Mouse (Mus musculus) Muller cell, postnatal 12 days (primary cell): ENCODE measurements at regions not wholly inside any gene's neighbourhood (a gene's known extent, or its start where the extent isn't known, plus 50 kb on each side); places are given as distances from the start of the nearest gene placed in this dataset.
A peak's percentile ranks its signal among the peaks of the same experiment; 100 is the strongest.

Experiments
- DNase-seq: peaks from one replicate; pipeline ENCODE4 v3.0.0-alpha.2; 2015; ENCODE audit errors: inconsistent ontology term

DNA sequence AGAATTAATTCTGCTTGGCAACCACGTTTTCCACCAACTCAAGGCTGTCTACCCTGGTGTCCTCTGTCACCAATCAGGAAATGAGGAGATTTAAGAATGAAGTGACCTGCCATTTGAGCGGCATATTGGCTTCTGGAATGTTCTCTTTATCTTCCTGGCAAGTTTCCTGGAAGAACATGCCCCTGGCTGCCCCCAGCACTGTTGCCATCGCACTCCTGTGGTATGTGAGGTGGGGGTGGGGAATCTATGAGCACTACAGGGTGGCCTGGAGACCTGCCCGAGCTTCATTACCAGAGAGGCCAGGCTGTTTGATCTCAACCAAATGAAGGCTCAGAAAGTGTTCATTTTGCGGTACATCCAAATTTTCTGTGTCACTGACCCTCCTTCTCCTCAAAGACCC is 243.8 kb upstream of the Il12b start:
- peak; percentile 89 for DNase-seq

DNA sequence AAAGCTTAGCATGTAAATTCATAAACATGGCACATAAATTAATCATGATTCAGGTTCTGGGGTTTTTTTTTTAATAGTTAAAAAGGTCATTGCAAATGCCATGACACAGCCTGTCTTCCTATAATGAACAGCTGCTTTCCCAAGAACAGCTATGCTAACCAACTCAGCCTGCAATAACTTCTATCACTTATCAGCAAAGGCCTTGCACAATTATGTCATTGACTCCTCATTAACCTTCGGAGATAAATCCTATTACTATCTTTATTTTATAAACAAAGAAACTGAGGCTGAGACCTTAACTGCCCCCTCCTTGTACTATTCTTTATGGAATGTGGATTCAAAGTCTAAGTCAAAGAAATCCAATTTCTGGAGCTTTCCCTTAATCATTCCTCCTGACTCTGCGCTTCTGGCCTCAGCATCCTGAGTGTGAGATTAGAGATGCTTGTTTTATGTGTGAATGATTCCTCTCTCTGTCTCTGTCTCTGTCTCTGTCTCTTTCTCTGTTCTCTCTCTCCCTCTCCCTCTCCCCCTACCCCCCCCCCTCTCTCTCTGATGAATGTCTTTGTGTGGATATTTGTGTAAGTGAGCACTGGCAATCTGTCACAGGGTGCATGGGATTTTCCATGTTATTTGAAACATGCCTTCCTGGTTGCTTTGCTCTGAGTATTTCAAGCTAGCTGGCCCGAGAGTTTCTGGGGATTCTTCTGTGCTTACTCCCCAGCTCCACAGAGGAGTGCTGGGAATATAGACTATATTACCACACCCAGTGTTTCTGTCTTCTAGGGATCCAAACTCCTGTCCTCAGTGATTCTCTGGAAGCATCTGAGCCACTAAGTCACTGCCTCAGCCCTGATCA is 243.1 kb upstream of the Il12b start:
- DNase-seq: no peak

DNA sequence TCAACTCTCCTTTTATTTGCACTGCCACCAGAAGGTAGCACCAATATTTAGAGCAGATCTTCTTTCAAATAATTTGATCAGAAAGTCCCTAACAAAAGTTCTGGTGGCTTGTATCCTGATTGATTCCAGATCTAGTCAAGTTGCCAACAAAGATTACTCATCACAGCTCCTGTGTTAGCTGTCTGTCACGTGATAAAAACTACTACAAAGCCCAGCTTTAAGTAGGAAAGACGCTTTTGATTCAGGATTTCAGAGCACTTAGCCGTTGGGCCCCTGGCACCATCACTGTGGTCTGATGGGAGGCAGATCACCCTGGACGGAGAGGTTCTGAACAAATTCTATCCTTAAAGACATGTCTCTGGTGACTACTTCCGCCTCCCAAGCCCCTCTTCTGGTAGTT is 241.6 kb upstream of the Il12b start:
- DNase-seq: no peak

DNA sequence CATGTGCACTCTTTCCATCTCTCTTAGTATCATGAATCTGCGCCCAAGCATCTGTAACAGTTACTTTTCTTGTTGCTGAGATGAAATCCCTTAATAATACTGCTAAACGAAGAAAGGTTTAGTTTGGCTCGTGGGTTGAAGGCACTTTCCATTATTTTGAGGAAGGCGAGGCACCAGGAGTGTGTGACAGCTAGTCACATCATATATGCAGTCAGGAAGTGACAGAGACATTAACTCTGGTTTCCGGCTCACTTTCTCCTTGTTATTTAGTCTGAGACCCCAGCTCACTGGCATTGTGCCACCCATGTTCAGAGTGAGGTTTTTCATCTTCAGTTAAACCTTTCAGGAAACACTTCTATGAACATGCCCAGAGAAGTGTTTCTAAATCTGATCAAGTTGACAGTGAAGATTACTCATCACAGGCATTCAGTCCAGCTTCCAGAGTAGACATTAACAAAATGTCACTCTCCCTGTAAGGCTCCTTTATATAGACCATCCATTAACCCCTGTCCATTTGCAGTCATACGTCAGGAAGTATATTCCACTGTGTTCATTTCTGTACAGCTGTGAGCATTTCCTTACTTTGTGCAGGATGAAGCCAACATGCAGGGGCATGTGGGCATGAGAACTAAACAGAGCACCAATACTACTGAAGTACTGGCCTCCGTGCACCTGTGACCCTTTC is 238.0 kb upstream of the Il12b start:
- no peak for DNase-seq

DNA sequence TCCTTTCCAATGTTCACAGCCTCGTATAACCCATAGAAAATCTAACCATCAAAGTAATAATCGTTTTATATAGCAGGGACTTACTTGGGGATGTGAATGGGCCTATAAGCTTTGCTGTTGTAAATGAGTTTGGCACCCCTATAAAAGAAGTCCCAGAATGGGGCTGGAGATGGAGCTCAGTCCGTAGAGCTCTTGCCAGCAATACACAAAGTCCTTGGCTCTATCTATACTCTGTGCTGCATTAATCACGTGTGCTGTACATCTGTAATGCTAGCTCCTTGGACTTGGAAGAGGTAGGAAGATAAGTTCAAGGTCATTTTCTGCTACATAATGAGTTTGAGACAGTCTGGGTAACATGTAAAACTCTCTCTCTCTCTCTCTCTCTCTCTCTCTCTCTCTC is 236.8 kb upstream of the Il12b start:
- no peak for DNase-seq

DNA sequence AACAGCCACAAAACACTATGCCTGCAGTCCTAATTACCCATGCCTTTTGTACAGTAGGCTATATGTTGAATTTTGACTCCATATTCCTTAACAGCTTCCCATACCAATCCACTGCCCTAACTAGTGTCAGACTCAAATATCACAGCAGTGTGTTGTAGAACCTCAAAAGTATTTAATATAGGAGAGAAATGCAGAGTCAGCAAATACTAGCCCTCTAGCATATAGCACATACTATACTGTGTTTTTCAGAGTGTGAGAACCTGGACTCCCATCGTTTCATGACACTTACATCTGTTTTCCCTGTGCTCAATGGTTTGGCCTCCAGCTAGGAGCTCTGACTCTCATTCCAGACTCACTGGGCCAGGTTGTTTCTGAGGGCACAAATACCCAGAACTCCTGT is 236.1 kb upstream of the Il12b start:
- DNase-seq: no peak

DNA sequence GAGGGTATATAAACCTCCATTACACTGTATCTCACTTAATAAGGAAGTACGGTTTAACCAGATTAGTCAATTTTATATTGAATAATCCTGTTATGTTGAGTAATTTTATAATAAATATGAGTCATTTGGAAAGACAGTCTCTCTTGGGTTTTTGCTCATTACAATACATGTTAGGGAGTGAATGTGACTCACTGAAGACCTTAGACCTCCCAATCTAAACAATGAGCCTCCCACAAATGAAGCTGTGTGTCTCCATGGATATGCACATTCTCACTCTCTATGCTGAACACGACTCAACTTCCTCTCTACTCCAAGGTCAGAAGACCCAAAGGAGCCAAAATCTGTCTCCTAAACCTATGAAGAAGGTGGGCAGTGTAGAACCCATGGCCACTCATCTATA is 235.7 kb upstream of the Il12b start:
- peak; percentile 60 for DNase-seq

DNA sequence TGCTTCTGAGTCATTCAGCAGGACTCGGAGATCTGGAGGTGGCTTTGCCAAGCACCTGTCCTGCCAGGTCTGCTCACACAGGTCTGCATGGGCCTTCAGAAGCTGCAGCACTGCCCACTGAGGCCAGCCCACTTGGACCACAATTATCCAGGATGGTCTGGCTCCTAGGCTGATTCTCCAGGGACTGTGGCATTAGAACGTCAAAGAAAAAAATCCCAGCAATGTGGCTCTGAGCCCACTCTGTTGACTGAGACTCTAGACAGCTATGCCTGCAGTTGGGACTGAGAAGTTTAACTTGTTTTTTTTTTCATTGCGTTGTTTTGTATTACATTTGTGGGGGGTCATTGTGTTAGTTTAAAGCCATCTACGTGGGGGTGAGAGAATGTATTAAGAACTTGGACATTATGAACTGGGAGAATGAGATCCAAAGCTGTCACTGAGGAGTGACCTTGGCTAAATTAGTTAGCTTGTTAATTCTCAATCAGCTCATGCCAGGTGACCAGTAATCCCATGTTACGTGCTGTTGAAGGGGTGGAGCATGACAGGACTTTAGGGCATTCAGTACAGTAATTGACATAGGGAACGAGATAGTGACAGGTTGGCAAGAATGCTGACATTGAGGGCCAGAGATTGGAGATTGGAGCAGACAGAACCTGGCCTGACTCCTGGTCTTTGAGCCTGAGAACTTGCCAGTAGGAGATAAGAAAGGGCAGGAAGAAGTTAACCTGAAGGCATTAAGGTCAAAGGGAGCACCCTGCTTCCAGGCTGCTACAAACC is 232.0 kb upstream of the Il12b start:
- peak; percentile 54 for DNase-seq

DNA sequence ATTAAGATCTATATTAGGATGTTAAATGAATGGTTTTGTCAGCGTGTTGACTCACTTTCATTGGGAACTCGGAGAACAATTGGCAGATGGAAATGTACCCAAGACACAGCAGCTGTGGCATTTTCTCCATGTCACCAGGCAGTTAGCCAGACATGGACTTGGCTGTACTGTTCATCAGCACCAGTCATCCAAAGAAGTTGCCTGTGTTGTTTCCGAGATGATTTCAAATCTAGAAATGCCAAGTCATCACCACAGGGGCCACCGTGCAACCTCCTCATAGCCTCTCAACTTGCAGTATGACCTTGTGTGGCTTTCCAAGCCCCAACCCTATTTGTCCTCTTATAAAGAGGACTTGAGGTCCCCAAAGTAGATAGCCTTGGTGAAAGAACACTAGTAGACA is 227.4 kb upstream of the Il12b start:
- no peak for DNase-seq

DNA sequence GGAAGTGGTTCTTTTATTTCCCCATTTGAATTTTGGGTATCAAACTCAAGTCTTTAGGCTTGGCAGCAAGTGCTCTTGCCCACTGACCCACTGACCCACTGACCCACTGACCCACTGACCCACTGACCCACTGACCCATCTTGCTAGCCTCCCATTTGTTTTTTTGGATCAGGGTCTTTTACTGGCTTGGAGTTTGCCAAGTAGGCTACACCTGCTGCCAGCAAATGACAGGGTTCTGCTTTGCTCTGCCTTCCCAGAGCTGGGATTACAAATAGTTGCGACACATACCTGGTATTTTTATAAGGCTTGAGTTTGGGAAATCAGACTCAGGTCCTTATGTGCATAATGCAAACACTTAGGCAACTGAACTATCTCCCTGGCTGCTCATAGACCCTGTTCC is 226.7 kb upstream of the Il12b start:
- DNase-seq: no peak

DNA sequence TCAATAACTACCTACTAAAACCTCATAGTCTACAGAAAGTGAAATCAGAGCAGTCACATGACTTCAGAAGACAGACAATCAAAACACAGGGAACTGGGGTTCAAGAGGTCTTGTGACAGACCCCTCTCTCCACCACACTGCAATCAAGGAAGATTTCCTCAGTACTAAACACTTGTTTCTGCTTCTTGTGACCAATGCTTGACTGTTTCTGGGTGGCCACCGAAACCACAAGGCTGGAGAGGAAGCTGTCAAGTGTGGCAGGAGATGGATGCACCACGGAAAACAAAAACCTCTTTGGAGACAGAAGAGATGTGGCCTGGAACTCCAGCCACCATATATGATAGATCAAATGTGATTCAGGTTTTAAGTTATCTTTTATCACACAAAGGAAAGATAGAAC is 225.3 kb upstream of the Il12b start:
- no peak for DNase-seq

DNA sequence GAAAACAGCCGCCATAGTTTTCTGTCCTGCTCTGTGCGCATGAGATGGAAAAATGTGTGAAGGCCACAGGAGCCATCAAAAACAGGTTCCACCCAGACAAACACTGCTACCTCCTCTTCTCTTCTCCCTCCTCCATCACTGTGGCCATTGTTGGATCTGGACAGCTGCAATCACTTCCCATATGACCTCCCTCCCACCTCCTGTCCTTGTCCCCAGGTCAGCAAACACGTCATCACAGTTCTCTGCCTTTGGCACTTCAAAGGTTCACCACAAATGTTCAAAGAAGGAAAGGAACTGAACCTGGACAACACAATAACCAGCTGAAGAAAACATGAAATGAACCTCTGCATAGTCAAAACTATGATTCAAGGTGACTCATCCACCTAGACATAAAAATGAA is 220.2 kb upstream of the Il12b start:
- DNase-seq: no peak

DNA sequence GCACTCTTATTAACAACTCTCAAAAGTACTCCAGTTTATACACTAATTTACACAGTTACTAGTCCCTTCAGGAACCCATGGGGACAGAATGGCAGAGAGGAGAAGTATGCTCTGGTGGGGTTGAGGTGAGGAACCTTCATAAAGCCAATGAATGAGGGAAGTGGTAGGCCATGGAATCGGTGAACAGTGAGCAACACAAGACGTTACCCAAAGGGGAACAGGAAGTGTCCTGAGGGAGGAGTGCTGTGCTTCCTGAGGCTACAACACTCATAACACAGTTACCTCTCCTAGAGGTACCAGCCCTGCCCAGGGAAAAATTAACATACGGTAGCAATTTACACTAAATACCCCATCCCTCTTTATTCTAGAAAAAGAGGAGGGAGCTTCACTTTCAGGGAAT is 216.0 kb upstream of the Il12b start:
- no peak for DNase-seq

DNA sequence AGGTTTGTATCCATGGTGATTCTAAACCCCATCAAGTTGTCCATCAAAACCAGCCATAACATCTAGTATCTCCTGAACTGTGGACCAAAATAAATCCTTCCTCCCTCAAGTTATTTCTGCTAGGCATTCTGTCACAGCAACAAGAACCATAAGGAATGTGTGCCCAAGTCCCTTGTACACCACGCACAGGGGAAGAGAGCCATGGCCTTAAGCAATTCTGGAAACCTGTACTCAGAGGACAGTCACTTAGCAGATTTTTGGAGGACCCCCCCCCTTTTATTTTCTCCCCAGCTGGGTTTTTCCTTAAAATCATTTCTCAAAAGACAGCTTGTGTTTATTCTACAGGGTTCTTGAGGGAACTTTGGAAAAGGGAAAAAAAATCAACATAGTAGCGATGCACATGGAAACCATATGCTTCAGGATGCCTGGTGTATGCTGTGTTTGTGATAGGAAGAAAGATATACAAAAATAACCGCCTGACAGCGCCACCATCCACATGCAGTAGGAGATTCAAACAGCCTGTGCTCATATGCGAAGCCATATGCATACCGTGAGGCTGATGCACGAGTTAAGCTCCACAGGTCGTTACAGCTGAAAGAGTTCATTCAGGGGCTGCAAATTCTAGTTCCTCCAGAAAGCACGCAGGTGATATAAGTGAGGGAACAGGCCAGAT is 214.5 kb upstream of the Il12b start:
- DNase-seq: no peak

DNA sequence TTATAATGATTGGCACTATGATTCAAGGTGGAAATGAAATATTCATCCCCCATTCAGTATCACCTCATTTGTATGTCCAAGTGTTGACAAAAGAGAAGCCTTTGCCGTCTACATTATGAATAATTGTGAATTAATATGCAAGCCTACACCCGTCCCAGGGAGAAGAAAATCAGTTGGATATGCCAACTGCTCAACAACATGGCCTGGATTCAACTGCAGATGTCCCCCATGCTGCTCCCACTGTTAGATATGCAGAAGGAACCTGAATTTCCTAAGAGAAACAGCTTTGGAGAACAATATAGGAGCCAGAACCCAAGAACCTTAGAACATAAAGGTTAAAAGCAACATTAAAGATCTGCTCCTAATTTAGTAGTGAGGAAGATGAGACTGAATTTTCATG is 211.7 kb upstream of the Il12b start:
- no peak for DNase-seq

DNA sequence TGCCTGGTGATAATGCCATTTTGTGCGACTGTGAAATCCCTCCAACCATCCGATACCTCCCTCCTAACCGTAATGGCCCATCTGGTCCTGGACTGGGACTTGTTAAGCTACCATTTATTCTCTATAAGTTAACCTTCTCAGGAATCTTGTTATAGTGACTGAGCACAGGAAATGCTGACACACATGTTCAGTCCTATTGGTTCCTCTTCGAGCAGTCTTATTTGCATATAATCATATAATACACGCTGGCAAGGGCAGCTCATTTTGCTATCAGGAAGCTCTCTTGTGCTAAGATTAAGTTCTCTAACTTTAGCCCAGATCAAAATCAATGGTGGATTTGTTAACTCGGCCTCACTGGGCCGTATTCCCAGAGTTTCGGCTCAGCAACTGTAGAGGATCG is 206.1 kb upstream of the Il12b start:
- no peak for DNase-seq

DNA sequence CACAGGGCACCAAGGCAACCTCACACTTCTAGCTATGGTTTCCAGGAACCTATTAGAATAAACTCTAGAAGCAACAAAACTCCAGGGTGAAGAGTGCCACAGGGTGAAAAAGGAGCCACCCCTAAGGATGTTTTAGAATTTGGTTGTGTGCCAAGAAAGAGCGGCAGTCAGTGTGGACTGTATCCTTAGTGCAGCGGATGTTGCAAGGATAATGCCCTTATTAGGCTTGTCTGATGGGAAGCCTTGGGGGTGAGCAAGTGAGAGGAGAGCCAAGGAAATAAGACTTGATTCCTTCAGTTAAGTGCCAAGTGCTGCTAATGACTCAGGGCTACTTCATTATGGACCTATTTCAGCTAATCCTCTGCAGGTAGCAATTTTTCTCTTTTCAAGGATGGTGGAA is 197.1 kb upstream of the Il12b start:
- DNase-seq: no peak

DNA sequence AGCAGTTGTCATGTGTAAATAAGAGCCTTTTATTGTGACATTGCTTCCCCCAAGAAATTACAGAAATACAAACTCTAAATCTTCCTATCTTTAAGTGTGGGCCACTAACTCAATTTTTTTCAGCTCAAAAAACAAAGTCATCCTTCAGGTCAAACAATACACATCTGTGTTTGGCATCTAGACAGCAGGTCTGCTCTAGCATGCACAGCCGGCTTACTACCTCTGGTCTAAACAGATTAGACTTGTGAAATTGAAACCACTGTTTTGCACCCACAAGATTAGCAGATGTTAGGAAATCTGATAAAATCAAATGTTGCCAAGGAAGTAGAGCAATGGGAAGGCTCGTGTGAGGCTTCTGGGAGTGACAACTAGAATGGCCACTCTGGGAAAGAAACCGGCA is 195.5 kb upstream of the Il12b start:
- no peak for DNase-seq

DNA sequence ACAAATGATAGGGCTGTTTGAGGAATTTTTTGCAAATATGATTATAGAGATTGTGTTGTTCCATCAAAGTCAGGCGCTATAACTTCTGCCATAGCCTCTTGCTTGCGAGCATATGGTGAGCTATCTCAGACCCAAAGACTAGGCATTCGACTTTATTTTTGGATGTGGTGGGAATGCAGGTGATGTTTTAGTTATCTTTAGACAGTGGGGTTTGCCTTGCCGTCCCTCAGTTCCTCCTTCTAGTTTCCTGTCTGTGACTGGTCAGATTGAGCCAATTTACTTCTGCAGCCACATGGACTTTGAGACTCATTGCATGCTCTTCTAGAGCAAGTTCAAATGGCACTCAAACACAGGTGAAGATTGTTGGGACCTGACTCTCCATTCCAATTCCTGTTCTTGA is 193.0 kb upstream of the Il12b start:
- no peak for DNase-seq

DNA sequence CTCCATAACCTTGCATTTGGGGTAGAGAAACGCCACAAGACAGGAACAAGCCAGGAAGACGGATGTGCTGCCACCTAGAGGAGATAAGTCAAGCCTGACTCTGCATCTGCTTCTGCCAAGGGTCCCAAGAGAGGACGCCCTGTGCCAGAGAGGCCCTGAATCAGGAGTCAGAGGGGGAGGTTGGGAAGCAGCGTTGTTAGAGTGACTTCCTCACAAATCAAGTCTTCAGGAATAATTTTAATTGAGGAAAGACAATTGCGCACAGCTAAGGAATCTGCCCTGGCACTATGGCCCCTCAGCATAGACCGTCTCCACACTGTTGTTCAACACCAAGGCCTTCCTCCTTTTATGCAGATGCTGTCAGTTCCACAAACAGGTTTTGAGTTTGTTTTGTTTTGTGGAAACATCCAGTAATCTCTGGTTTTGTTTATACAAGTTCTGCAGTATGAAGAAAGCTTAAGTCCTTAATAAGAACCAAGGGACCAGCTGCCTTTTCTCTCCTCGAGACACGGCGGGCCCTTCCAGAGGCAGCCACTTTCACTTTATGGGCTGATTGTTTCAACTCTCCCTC is 187.9 kb upstream of the Il12b start:
- no peak for DNase-seq

DNA sequence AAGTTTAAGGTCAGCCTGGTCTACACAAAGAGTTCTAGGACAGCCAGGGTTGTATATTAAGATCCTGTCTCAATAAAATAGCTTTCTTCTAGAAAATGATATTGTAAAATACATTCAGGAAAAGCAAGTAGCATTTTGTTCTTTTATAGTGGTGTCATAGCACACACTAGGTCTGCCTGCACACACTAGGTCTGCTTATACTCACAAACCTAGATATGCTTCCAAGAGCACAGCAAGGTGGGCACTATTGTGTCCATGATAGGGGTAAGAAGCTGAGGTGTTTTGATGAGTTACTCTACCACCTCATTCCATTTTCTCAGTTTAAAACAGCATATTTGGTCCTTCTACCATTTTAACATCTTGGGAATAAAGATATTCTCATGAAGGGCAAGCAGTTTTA is 185.8 kb upstream of the Il12b start:
- DNase-seq: no peak

DNA sequence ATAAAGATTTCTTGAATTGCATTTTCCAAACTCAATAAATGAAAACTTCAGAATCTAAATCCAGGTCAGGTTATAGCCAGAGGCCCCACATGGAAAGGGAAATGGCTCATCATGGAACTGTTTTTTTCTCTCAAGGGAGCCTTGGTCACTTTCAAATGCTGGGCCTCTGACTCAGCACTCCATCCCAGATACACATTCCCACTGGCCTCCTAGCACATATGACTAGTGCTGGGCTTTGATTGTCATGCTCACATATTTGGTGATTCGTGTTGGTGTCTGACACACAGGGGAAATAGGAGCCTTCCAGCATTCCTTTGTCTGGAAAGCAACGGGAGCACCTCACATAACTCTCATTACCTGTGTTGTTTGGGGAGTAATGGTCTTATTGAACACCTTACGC is 183.5 kb upstream of the Il12b start:
- DNase-seq: peak; percentile 58
